Mouse (Mus musculus): ENCODE results near the gene 9430038I01Rik.

DNA sequence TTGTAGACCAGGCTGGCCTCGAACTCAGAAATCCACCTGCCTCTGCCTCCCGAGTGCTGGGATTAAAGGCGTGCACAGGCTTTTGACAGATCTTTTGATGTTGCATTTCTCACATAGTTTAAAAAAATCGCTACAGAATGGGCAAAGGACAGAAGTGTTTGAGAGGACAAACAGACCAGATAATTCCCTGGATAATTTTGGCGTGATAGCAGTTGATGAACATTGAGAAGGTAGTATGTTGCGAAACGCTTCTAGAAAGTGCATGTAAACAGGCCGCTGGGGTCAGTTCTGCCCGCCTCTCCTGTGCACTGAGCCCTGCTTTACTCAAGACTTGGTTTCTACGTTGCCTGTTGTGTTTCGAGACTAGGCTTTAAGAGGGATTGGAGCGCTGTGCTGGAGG is 34.8 kb upstream of the 9430038I01Rik start:
- TF ChIP-seq CTCF (IDR thresholded peaks at IDR 0.05; ENCODE audit: low read depth, low read length) (no peak), POLR2A (IDR thresholded peaks at IDR 0.05; ENCODE audit: borderline replicate concordance, low read depth, low read length) (no peak)

Data from bone marrow macrophage, adult 2 months (primary cell).